Mouse (Mus musculus): ENCODE results near the gene Slc36a3. TPM values are rescaled to one million over a fixed set of nuclear protein-coding genes. Genes with fewer than 3 reads are reported as not detected.

Slc36a3 gene
- polyA plus RNA-seq, 1 experiment, result 0.06 TPM

GRCm38 (mm10) chr11:55076234-55076633 is 75.3 kb downstream of the Slc36a3 start:
- DNase-seq (ENCODE audit: low spot score), result no peak

GRCm38 (mm10) chr11:55075602-55076001 is 75.9 kb downstream of the Slc36a3 start:
- DNase-seq (ENCODE audit: low spot score), result no peak

Other genes starting within 250 kb of the Slc36a3 start
- 53.0 and 110 TPM in 2 replicates for gene Gpx3, start 249.3 kb downstream of the Slc36a3 start, polyA plus RNA-seq (2012; rRNA removed)
- gene Tnip1, start 188.8 kb downstream of the Slc36a3 start, polyA plus RNA-seq (2012; rRNA removed), result 19.5 and 25.0 TPM in 2 replicates
- gene Anxa6, start 118.3 kb downstream of the Slc36a3 start, polyA plus RNA-seq (2012; rRNA removed), result 204 and 234 TPM in 2 replicates
- gene Ccdc69, start 73.6 kb downstream of the Slc36a3 start, polyA plus RNA-seq (2012; rRNA removed), result 29.0 and 33.3 TPM in 2 replicates
- 47.0 and 62.2 TPM in 2 replicates for gene Gm2a, start 53.6 kb downstream of the Slc36a3 start, polyA plus RNA-seq (2012; rRNA removed)
- gene Slc36a2, start 33.4 kb upstream of the Slc36a3 start, polyA plus RNA-seq (2012; rRNA removed), result 3.1 and 4.5 TPM in 2 replicates
- 14.0 and 17.3 TPM in 2 replicates for gene Slc36a1, start 52.6 kb upstream of the Slc36a3 start, polyA plus RNA-seq (2012; rRNA removed)
- gene Fat2, start 184.9 kb upstream of the Slc36a3 start, polyA plus RNA-seq (2012; rRNA removed), result 8.9 and 12.9 TPM in 2 replicates